Mouse (Mus musculus): ENCODE data around the gene Tcl1b5. TPM values are rescaled to one million over a fixed set of nuclear protein-coding genes. Genes with fewer than 3 reads are reported as not detected.
"Not testable (repeated sequence)": the region's sequence is repeated elsewhere in the genome, so short reads cannot be mapped to it uniquely, and the experiment has no call there.

Tcl1b5 gene
- not detected in 2 replicates for polyA plus RNA-seq (2015; fragmentation: Nextera tagmentation; extraction: Ambion mirVana)

- not testable (repeated sequence) for ATAC-seq (ENCODE audit: insufficient number of reproducible peaks, insufficient read depth, low FRiP score, low TSS enrichment, low read depth); H3K27me3 ChIP-seq; H3K9ac ChIP-seq; H3K36me3 ChIP-seq; H3K4me3 ChIP-seq; H3K9me3 ChIP-seq; H3K4me2 ChIP-seq; H3K27ac ChIP-seq; H3K4me1 ChIP-seq
- WGBS: 61% methylated on average over 3 of the region's 3 CpGs
These were observed at the start of gene Tcl1b5 for GRCm38 (mm10) chr12:105176044-105176443. Gene Tcl1b5 (plus strand): TSS chr12:105176344.

GRCm38 (mm10) chr12:105126516-105126915 is 49.6 kb upstream of the Tcl1b5 start:
- Histone ChIP-seq H3K27me3 (no peaks in the 10 kb centered on the region), H3K9me3 (0 out of 2 replicates have a peak, but pooled peaks cover 3% of the 10 kb centered on the region), H3K4me3 (no peak overlapping the region), H3K36me3 (no peaks in the 10 kb centered on the region), H3K4me2 (no peak overlapping the region), H3K4me1 (no peaks in the 10 kb centered on the region), H3K27ac (no peak overlapping the region), H3K9ac (no peak overlapping the region)
- WGBS: 30% methylated on average over 4 of the region's 4 CpGs
- ATAC-seq (ENCODE audit: insufficient number of reproducible peaks, insufficient read depth, low FRiP score, low TSS enrichment, low read depth): no peak

GRCm38 (mm10) chr12:105127607-105128006 is 48.5 kb upstream of the Tcl1b5 start:
- WGBS: 73% methylated on average over 2 of the region's 2 CpGs

GRCm38 (mm10) chr12:105129494-105130205 is 46.5 kb upstream of the Tcl1b5 start:
- not testable (repeated sequence) for H3K4me3 ChIP-seq; H3K27me3 ChIP-seq; ATAC-seq (ENCODE audit: insufficient number of reproducible peaks, insufficient read depth, low FRiP score, low TSS enrichment, low read depth); H3K27ac ChIP-seq; H3K9me3 ChIP-seq; H3K36me3 ChIP-seq; H3K4me2 ChIP-seq; H3K9ac ChIP-seq; H3K4me1 ChIP-seq
- WGBS: 59% methylated on average over 3 of the region's 3 CpGs

More at GRCm38 (mm10) chr12:105127607-105128006, 48.5 kb upstream of the Tcl1b5 start:
- no peak for ATAC-seq (ENCODE audit: insufficient number of reproducible peaks, insufficient read depth, low FRiP score, low TSS enrichment, low read depth)
- Histone ChIP-seq H3K27ac (no peak overlapping the region), H3K9ac (no peak overlapping the region), H3K4me2 (no peak overlapping the region), H3K4me1 (no peaks in the 10 kb centered on the region), H3K27me3 (no peaks in the 10 kb centered on the region), H3K9me3 (0 out of 2 replicates have a peak, but pooled peaks cover 3% of the 10 kb centered on the region), H3K36me3 (no peaks in the 10 kb centered on the region), H3K4me3 (no peak overlapping the region)

GRCm38 (mm10) chr12:105134167-105134566 is 42.0 kb upstream of the Tcl1b5 start:
- not testable (repeated sequence) for ATAC-seq (ENCODE audit: insufficient number of reproducible peaks, insufficient read depth, low FRiP score, low TSS enrichment, low read depth); H3K27me3 ChIP-seq; H3K27ac ChIP-seq; H3K9ac ChIP-seq; H3K4me2 ChIP-seq; H3K9me3 ChIP-seq; H3K4me3 ChIP-seq; H3K4me1 ChIP-seq; H3K36me3 ChIP-seq
- WGBS: 61% methylated on average over 2 of the region's 2 CpGs

GRCm38 (mm10) chr12:105134826-105135225 is 41.3 kb upstream of the Tcl1b5 start:
- not testable (repeated sequence) for H3K4me1 ChIP-seq; H3K9ac ChIP-seq; H3K27ac ChIP-seq; H3K4me2 ChIP-seq; ATAC-seq (ENCODE audit: insufficient number of reproducible peaks, insufficient read depth, low FRiP score, low TSS enrichment, low read depth); H3K36me3 ChIP-seq; H3K27me3 ChIP-seq; H3K9me3 ChIP-seq; H3K4me3 ChIP-seq
- 81% methylated on average over 4 of the region's 4 CpGs for WGBS

GRCm38 (mm10) chr12:105137729-105138128 is 38.4 kb upstream of the Tcl1b5 start:
- not testable (repeated sequence) for H3K9me3 ChIP-seq; H3K9ac ChIP-seq; H3K27ac ChIP-seq; ATAC-seq (ENCODE audit: insufficient number of reproducible peaks, insufficient read depth, low FRiP score, low TSS enrichment, low read depth); H3K4me3 ChIP-seq; H3K27me3 ChIP-seq; H3K36me3 ChIP-seq; H3K4me2 ChIP-seq; H3K4me1 ChIP-seq
- WGBS: 71% methylated on average over 1 of the region's 1 CpGs

GRCm38 (mm10) chr12:105143096-105143495 is 33.0 kb upstream of the Tcl1b5 start:
- H3K36me3 ChIP-seq: no peaks in the 10 kb centered on the region
- no peaks in the 10 kb centered on the region for H3K27me3 ChIP-seq
- no peak overlapping the region for H3K9ac ChIP-seq
- no peak overlapping the region for H3K4me3 ChIP-seq
- no peaks in the 10 kb centered on the region for H3K4me1 ChIP-seq
- ATAC-seq (ENCODE audit: insufficient number of reproducible peaks, insufficient read depth, low FRiP score, low TSS enrichment, low read depth): no peak
- no peak overlapping the region for H3K4me2 ChIP-seq
- no peaks in the 10 kb centered on the region for H3K9me3 ChIP-seq
- WGBS: 88% methylated on average over 3 of the region's 3 CpGs
- no peak overlapping the region for H3K27ac ChIP-seq

GRCm38 (mm10) chr12:105144928-105145327 is 31.2 kb upstream of the Tcl1b5 start:
- ATAC-seq (ENCODE audit: insufficient number of reproducible peaks, insufficient read depth, low FRiP score, low TSS enrichment, low read depth); H3K36me3 ChIP-seq; H3K4me2 ChIP-seq; H3K27me3 ChIP-seq; H3K4me3 ChIP-seq; H3K27ac ChIP-seq; H3K9ac ChIP-seq; H3K9me3 ChIP-seq; H3K4me1 ChIP-seq: not testable (repeated sequence)
- WGBS: 20% methylated on average over 1 of the region's 1 CpGs

- H3K4me1 ChIP-seq: no peaks in the 10 kb centered on the region
- WGBS: 77% methylated on average over 3 of the region's 3 CpGs
- H3K4me2 ChIP-seq: no peak within 1 kb of the TSS
- no peaks in the 10 kb centered on the region for H3K36me3 ChIP-seq
- H3K9ac ChIP-seq: no peak within 1 kb of the TSS
- no peak within 1 kb of the TSS for H3K27ac ChIP-seq
- no peaks in the 10 kb centered on the region for H3K9me3 ChIP-seq
- H3K27me3 ChIP-seq: no peaks in the 10 kb centered on the region
- no peak within 1 kb of the TSS for H3K4me3 ChIP-seq
- no peak for ATAC-seq (ENCODE audit: insufficient number of reproducible peaks, insufficient read depth, low FRiP score, low TSS enrichment, low read depth)
These were observed 30.4 kb upstream of the Tcl1b5 start, which contains the start of gene Tcl1b2 for GRCm38 (mm10) chr12:105145714-105146113. Gene Tcl1b2 (plus strand): TSS chr12:105146014.

- WGBS: 62% methylated on average over 4 of the region's 4 CpGs
- ATAC-seq (ENCODE audit: insufficient number of reproducible peaks, insufficient read depth, low FRiP score, low TSS enrichment, low read depth); H3K4me2 ChIP-seq: not testable (repeated sequence)
These were observed 20.9 kb upstream of the Tcl1b5 start for GRCm38 (mm10) chr12:105155286-105155685.

GRCm38 (mm10) chr12:105158842-105159241 is 17.3 kb upstream of the Tcl1b5 start:
- no peaks in the 10 kb centered on the region for H3K36me3 ChIP-seq
- WGBS: 62% methylated on average over 6 of the region's 6 CpGs
- H3K9me3 ChIP-seq: no peaks in the 10 kb centered on the region
- H3K27me3 ChIP-seq: no peaks in the 10 kb centered on the region
- no peak overlapping the region for H3K9ac ChIP-seq
- no peak for ATAC-seq (ENCODE audit: insufficient number of reproducible peaks, insufficient read depth, low FRiP score, low TSS enrichment, low read depth)
- no peak overlapping the region for H3K4me3 ChIP-seq
- no peak overlapping the region for H3K4me2 ChIP-seq
- no peak overlapping the region for H3K27ac ChIP-seq
- no peaks in the 10 kb centered on the region for H3K4me1 ChIP-seq

More at GRCm38 (mm10) chr12:105155286-105155685, 20.9 kb upstream of the Tcl1b5 start:
- not testable (repeated sequence) for H3K4me3 ChIP-seq, H3K9me3 ChIP-seq, H3K9ac ChIP-seq, H3K27me3 ChIP-seq, H3K27ac ChIP-seq, H3K36me3 ChIP-seq, H3K4me1 ChIP-seq

All from embryonic facial prominence, embryonic 13.5 days (tissue).